Mouse (Mus musculus) hindbrain, embryonic 14.5 days (tissue): ENCODE data around the gene Abhd14a. TPM values are rescaled to one million over a fixed set of nuclear protein-coding genes. Genes with fewer than 3 reads are reported as not detected.

Source experiments
- ATAC-seq: fragments of 200-750 bp; cut with Nextera tagmentation; 2 replicates; pipeline ENCODE4 v1.8.0; 2017; ENCODE audit warnings: moderate number of reproducible peaks, mild to moderate bottlenecking, moderate TSS enrichment, moderate library complexity; ENCODE audit not compliant: low FRiP score
- DNase-seq: peaks from one replicate; pipeline ENCODE4 v3.0.0-alpha.2; 2015; ENCODE audit warnings: low spot score
- H3K27ac ChIP-seq: fragments of 300-500 bp; sonication (generic); 2 replicates; pipeline ENCODE4 v1.5.1; 2014; ENCODE audit warnings: mild to moderate bottlenecking, moderate library complexity
- H3K27me3 ChIP-seq: fragments of 300-500 bp; sonication (generic); 2 replicates; pipeline ENCODE4 v1.6.1; 2014; ENCODE audit warnings: mild to moderate bottlenecking, low read length, mixed read lengths; ENCODE audit not compliant: control insufficient read depth, insufficient read depth
- H3K36me3 ChIP-seq: fragments of 300-500 bp; sonication (generic); replicated peaks from 2 replicates; pipeline ENCODE4 v1.6.1; 2014; ENCODE audit not compliant: control insufficient read depth, insufficient read depth
- H3K4me1 ChIP-seq: fragments of 300-500 bp; sonication (generic); replicated peaks from 2 replicates; pipeline ENCODE4 v1.6.1; 2014; ENCODE audit warnings: antibody characterized with exemption, low read length, mixed read lengths; ENCODE audit not compliant: control insufficient read depth, insufficient read depth
- H3K4me2 ChIP-seq: fragments of 300-500 bp; sonication (generic); replicated peaks from 2 replicates; pipeline ENCODE4 v1.6.1; 2014; ENCODE audit warnings: mild to moderate bottlenecking, moderate library complexity
- H3K4me3 ChIP-seq: fragments of 300-500 bp; sonication (generic); replicated peaks from 2 replicates; pipeline ENCODE4 v1.5.1; 2014; ENCODE audit warnings: mild to moderate bottlenecking, low read length
- H3K9ac ChIP-seq: fragments of 300-500 bp; sonication (generic); 2 replicates; pipeline ENCODE4 v1.6.1; 2014
- H3K9me3 ChIP-seq: fragments of 300-500 bp; sonication (generic); 2 replicates; pipeline ENCODE4 v1.6.1; 2016; ENCODE audit warnings: low read length; ENCODE audit not compliant: control insufficient read depth
- WGBS: fragments of 180-500 bp; shearing (Covaris S2); extraction: QIAGEN DNeasy Blood & Tissue Kit; methylation state at CpG from one replicate; pipeline ENCODE4 v1.1.7; 2014; 5-methylcytosine and 5-hydroxymethylcytosine counted together
- polyA plus RNA-seq: library from polyadenylated mRNA; unstranded; fragments of >200 nt; fragmentation: Nextera tagmentation; extraction: Ambion mirVana; gene quantifications from 2 replicates; pipeline ENCODE4 v1.2.1, GENCODE M21; 2014

Gene Abhd14a
- polyA plus RNA-seq, 1 experiment from 2014 or later, result 57.7 TPM

GRCm38 (mm10) chr9:106456325-106457162 is 9.1 kb upstream of the Abhd14a start:
- DNase-seq, result no peak
- no peak for ATAC-seq

GRCm38 (mm10) chr9:106454888-106455681 is 7.6 kb upstream of the Abhd14a start:
- ATAC-seq, result peak; percentile 33; the same call in 1 of the 2 replicates
- Histone ChIP-seq H3K9ac (peak overlapping the region; percentile 91), H3K27ac (peak overlapping the region; percentile 81), H3K4me1 (peaks cover 40% of the 10 kb centered on the region), H3K9me3 (no peaks in the 10 kb centered on the region), H3K4me2 (peak overlapping the region; percentile 96), H3K27me3 (no peaks in the 10 kb centered on the region), H3K36me3 (peaks cover 2% of the 10 kb centered on the region; the same call in 1 of the 2 replicates), H3K4me3 (peak overlapping the region; percentile 60)
- peak; percentile 46 for DNase-seq
- WGBS, result 0% methylated on average over 17 of the region's 17 CpGs

More at GRCm38 (mm10) chr9:106456325-106457162, 9.1 kb upstream of the Abhd14a start:
- peak overlapping the region; percentile 60 for H3K4me3 ChIP-seq
- H3K9me3 ChIP-seq, result no peaks in the 10 kb centered on the region
- WGBS, result 23% methylated on average over 15 of the region's 15 CpGs
- H3K4me2 ChIP-seq, result peak overlapping the region; percentile 96
- peak overlapping the region; percentile 81 for H3K27ac ChIP-seq
- peak overlapping the region; percentile 91 for H3K9ac ChIP-seq
- peaks cover 15% of the 10 kb centered on the region for H3K36me3 ChIP-seq
- no peaks in the 10 kb centered on the region for H3K27me3 ChIP-seq
- peaks cover 40% of the 10 kb centered on the region for H3K4me1 ChIP-seq

- no peaks in the 10 kb centered on the region for H3K9me3 ChIP-seq
- H3K27me3 ChIP-seq, result no peaks in the 10 kb centered on the region
- H3K9ac ChIP-seq, result peak overlapping the region; percentile 91
- H3K4me3 ChIP-seq, result peak overlapping the region; percentile 60
- DNase-seq (no peak), ATAC-seq (no peak; the same call in 1 of the 2 replicates)
- H3K4me2 ChIP-seq, result peak overlapping the region; percentile 96
- H3K27ac ChIP-seq, result peak overlapping the region; percentile 81
- under 1% methylated on average over 14 of the region's 20 CpGs for WGBS
- peaks cover 40% of the 10 kb centered on the region for H3K4me1 ChIP-seq
- H3K36me3 ChIP-seq, result no peaks in the 10 kb centered on the region
These were observed 6.7 kb upstream of the Abhd14a start for GRCm38 (mm10) chr9:106454071-106454761.

- Histone ChIP-seq H3K4me2 (peak within 1 kb of the TSS; percentile 96), H3K36me3 (no peaks in the 10 kb centered on the region), H3K4me3 (peak within 1 kb of the TSS; percentile 60), H3K27me3 (no peaks in the 10 kb centered on the region), H3K9ac (peak within 1 kb of the TSS; percentile 91), H3K4me1 (peaks cover 44% of the 10 kb centered on the region), H3K27ac (peak within 1 kb of the TSS; percentile 81), H3K9me3 (no peaks in the 10 kb centered on the region)
- DNase-seq (peak; percentile 57), ATAC-seq (peak; percentile 65)
- 0% methylated on average over 36 of the region's 74 CpGs for WGBS
These were observed 6.0 kb upstream of the Abhd14a start, which contains the start of gene Pcbp4 for GRCm38 (mm10) chr9:106453271-106454070. Gene Pcbp4, plus strand, starts transcription at chr9:106453291.

GRCm38 (mm10) chr9:106452821-106453220 is 5.3 kb upstream of the Abhd14a start:
- Histone ChIP-seq H3K27me3 (no peaks in the 10 kb centered on the region), H3K9ac (peak overlapping the region; percentile 91), H3K9me3 (no peaks in the 10 kb centered on the region), H3K4me1 (peaks cover 45% of the 10 kb centered on the region), H3K36me3 (no peaks in the 10 kb centered on the region), H3K4me3 (peak overlapping the region; percentile 60), H3K4me2 (peak overlapping the region; percentile 96), H3K27ac (peak overlapping the region; percentile 81)
- 0 out of 2 replicates have a peak, but pooled peaks have one; percentile 0 for ATAC-seq
- no peak for DNase-seq
- WGBS, result under 1% methylated on average over 7 of the region's 7 CpGs

GRCm38 (mm10) chr9:106452351-106452750 is 4.9 kb upstream of the Abhd14a start:
- DNase-seq (no peak), ATAC-seq (no peak)
- Histone ChIP-seq H3K27me3 (no peaks in the 10 kb centered on the region), H3K27ac (peak overlapping the region; percentile 81; the same call in 1 of the 2 replicates), H3K36me3 (no peaks in the 10 kb centered on the region), H3K9ac (peak overlapping the region; percentile 91; the same call in 1 of the 2 replicates), H3K4me2 (peak overlapping the region; percentile 96), H3K4me3 (no peak overlapping the region), H3K4me1 (peaks cover 44% of the 10 kb centered on the region), H3K9me3 (no peaks in the 10 kb centered on the region)
- WGBS, result 21% methylated on average over 6 of the region's 6 CpGs

GRCm38 (mm10) chr9:106451899-106452298 is 4.4 kb upstream of the Abhd14a start:
- Histone ChIP-seq H3K4me3 (no peak overlapping the region), H3K9me3 (no peaks in the 10 kb centered on the region), H3K9ac (no peak overlapping the region), H3K27ac (no peak overlapping the region), H3K4me1 (peaks cover 41% of the 10 kb centered on the region), H3K4me2 (no peak overlapping the region; the same call in 1 of the 2 replicates), H3K36me3 (no peaks in the 10 kb centered on the region), H3K27me3 (no peaks in the 10 kb centered on the region)
- ATAC-seq, result no peak
- WGBS, result 65% methylated on average over 2 of the region's 2 CpGs
- DNase-seq, result no peak

GRCm38 (mm10) chr9:106451298-106451697 is 3.8 kb upstream of the Abhd14a start:
- H3K36me3 ChIP-seq, result no peaks in the 10 kb centered on the region
- WGBS, result 75% methylated on average over 11 of the region's 11 CpGs
- H3K27ac ChIP-seq, result no peak overlapping the region
- no peaks in the 10 kb centered on the region for H3K27me3 ChIP-seq
- ATAC-seq, result no peak
- peaks cover 40% of the 10 kb centered on the region for H3K4me1 ChIP-seq
- H3K4me2 ChIP-seq, result no peak overlapping the region
- no peak for DNase-seq
- H3K9ac ChIP-seq, result no peak overlapping the region
- H3K4me3 ChIP-seq, result no peak overlapping the region
- no peaks in the 10 kb centered on the region for H3K9me3 ChIP-seq
